Mouse (Mus musculus): ENCODE data around the gene Nrarp.

Gene Nrarp

DNA sequence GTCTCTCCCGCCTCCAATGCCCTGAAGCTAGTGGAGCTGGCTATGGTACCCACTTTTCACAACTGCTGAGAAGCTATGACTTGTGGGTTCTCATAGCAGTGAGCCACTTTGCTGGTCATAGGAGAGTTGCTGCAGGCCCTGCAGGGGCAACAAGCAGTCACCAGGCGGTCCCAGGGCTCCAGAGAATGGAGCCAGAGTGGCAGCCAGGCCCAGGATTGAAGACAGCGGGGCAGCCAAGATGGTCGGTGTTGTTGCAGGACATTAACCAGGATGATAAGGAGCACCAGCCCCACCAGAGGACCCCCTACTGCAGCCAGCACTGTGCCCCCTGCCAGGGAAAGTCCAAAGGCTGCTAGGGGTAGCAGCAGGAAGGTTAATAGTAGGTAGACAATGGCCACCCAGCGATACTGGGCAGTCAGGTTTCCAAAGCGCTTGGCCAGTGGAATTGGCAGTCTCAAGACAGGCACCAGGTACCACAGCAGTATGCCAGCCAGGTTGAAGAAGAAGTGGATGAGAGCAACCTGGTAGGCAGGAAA, 48.5 kb downstream of the Nrarp start:
- no peak for DNase-seq (ENCODE audit: low spot score)

GRCm38 (mm10) chr2:25229582-25229981, 49.0 kb downstream of the Nrarp start:
- no peak for DNase-seq (ENCODE audit: low spot score)

GRCm38 (mm10) chr2:25230581-25230980, 50.0 kb downstream of the Nrarp start:
- no peak for DNase-seq (ENCODE audit: low spot score)

GRCm38 (mm10) chr2:25231038-25231437, 50.5 kb downstream of the Nrarp start:
- no peak for DNase-seq (ENCODE audit: low spot score)

Data from lung, postnatal 25 days (tissue).